Mouse (Mus musculus): Measurements from ENCODE around the gene Rin1.

Gene Rin1

DNA sequence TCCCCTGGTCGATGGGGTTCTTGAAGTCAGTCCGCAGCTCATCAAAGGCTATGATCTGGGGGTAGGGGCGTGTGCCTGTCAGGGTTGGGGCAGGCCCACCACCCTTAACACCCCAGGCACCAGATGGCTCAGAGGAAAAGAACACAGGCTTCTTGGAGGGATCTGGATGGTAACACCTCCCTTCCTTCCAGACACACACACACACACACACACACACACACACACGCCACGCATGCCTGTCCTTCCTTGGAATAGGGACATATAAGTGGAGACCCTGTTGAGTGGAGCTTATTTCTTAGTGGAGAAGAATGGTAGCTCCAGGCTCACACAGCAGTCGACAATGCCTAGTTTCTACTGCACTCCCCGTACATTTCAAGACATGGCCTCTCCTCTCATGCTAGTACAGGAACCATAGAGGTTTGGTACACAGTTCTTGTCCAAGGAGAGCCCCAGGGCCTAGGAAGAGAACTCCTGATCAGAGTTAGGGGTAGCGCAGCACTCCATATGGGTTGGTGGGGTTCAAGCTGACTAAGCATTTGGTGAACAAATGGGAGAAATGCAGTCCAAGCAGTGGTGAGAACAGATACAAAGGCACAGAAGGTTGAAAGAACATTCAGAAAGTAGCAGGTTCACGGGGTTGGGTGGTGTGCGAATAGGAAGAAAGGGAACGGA, 44.6 kb downstream of the Rin1 start:
- DNase-seq (ENCODE audit: low spot score in 2 of 2), result no peak

DNA sequence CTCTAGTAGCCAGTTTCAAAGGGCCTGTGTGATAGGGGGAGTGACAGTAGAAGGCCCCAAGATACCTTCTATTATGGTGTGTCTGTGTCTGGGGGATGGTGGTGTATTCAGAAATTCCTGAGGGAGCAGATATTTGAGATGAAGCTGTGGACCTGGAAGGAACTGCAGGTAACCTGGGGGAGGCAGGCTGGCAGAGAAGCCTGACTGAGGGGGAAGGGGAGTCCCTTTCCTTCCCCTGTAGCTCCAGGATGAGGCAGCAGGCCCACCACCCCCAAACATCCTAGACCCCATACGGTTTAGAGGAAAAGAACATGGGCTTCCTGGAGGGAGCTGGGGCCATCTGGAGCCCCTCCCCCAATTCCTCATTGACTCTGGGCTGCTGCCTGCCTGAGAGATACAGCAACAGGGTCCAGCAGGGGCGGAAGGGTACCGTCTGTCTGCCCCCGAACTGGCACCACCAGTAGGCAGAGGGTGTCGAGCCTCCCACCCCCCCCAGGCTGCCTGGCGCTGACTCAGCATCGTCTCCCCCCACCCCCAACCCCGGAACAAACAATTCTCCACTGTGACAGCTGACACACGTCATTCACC, 45.7 kb downstream of the Rin1 start:
- no peak for DNase-seq (ENCODE audit: low spot score in 2 of 2)

GRCm38 (mm10) chr19:5097521-5098362, 47.5 kb downstream of the Rin1 start:
- DNase-seq (ENCODE audit: low spot score in 2 of 2), result no peak

DNA sequence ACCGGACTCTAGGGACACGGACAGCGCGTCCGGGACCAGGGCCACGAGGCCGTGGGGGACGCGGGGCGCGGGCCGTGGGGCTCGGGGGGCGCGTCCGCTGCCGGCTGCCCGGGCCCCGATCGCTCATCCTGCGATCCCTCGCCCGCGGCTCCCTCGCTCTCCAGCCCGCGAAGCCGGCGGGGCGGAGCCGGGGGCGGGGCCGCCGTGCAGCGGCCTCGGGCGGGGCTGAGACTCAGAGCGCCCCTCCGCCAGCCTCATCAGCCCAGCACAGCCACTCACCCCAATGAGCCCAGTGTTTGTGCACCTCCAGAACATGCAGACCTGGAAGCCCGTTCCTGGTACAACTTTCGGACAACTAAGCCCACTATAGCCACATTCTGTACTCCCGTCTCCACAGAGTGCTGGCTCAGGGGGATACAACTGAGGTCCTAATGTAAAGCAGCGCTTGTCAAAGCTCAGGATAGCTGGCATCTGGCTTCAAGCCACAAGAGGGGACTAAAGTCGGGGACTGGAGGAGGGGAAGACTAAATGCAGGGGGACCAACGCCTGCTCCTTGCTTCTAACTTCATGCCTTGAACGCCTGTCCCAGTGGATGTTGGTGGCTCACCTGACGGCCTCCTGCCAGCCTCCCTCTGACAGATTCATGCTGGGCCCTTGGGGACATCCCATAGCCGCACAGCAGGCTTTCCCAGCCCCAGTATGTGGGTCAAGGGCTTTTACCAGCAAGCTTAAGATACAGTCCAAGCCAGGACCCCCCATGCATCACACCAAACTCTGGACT, 48.3 kb downstream of the Rin1 start, which contains the start of gene Cnih2:
Gene Cnih2, minus strand, starts transcription at position 159 of the 781 bp plus-strand sequence.
- DNase-seq (ENCODE audit: low spot score in 2 of 2), result peak; percentile 38 to 41

GRCm38 (mm10) chr19:5106074-5106473, 55.8 kb downstream of the Rin1 start:
- no peak for DNase-seq (ENCODE audit: low spot score in 2 of 2)

Data from urinary bladder, postnatal 36 days (tissue).